Mouse (Mus musculus) limb, embryonic 14.5 days (tissue): ENCODE measurements around the gene Kpna3. TPM values are rescaled to one million over a fixed set of nuclear protein-coding genes. Genes with fewer than 3 reads are reported as not detected.
"Not testable (repeated sequence)": the region's sequence is repeated elsewhere in the genome, so short reads cannot be mapped to it uniquely, and the experiment has no call there.

Experiments
- ATAC-seq: fragments of 200-750 bp; cut with Nextera tagmentation; 2 replicates; pipeline ENCODE4 v1.8.0; 2017; ENCODE audit warnings: low read depth, moderate number of reproducible peaks, moderate TSS enrichment; ENCODE audit not compliant: low FRiP score
- DNase-seq: peaks from one replicate; pipeline ENCODE4 v3.0.0-alpha.2; 2015; ENCODE audit warnings: low spot score
- H3K27ac ChIP-seq: fragments of 300-500 bp; sonication (generic); replicated peaks from 2 replicates; pipeline ENCODE4 v1.5.1; 2014; ENCODE audit warnings: low read depth, mild to moderate bottlenecking, low read length, moderate library complexity, mixed read lengths
- H3K27me3 ChIP-seq: fragments of 300-500 bp; sonication (generic); 2 replicates; pipeline ENCODE4 v1.6.1; 2014; ENCODE audit warnings: low read length, mixed read lengths; ENCODE audit not compliant: control insufficient read depth, insufficient read depth
- H3K36me3 ChIP-seq: fragments of 300-500 bp; sonication (generic); 2 replicates; pipeline ENCODE4 v1.6.1; 2014; ENCODE audit warnings: mild to moderate bottlenecking, low read length, moderate library complexity, mixed read lengths; ENCODE audit not compliant: control insufficient read depth, insufficient read depth
- H3K4me1 ChIP-seq: fragments of 300-500 bp; sonication (generic); 2 replicates; pipeline ENCODE4 v1.6.1; 2014; ENCODE audit warnings: antibody characterized with exemption, low read length, mixed read lengths; ENCODE audit not compliant: control insufficient read depth, insufficient read depth
- H3K4me2 ChIP-seq: fragments of 300-500 bp; sonication (generic); replicated peaks from 2 replicates; pipeline ENCODE4 v1.6.1; 2014; ENCODE audit warnings: low read depth, mild to moderate bottlenecking, low read length, moderate library complexity; ENCODE audit not compliant: severe bottlenecking
- H3K4me3 ChIP-seq: fragments of 300-500 bp; sonication (generic); replicated peaks from 2 replicates; pipeline ENCODE4 v1.5.1; 2014; ENCODE audit warnings: low read length
- H3K9ac ChIP-seq: fragments of 300-500 bp; sonication (generic); 2 replicates; pipeline ENCODE4 v1.6.1; 2014; ENCODE audit warnings: mild to moderate bottlenecking, low read depth, low read length, moderate library complexity; ENCODE audit not compliant: severe bottlenecking
- H3K9me3 ChIP-seq: fragments of 300-500 bp; sonication (generic); 2 replicates; pipeline ENCODE4 v1.6.1; 2016; ENCODE audit warnings: low read length; ENCODE audit not compliant: control insufficient read depth
- POLR2A ChIP-seq: fragments of 200-500 bp; IDR thresholded peaks from 2 replicates; pipeline ENCODE4 v1.8.0; 2012; ENCODE audit warnings: inconsistent platforms, mild to moderate bottlenecking, moderate library complexity, borderline replicate concordance; ENCODE audit not compliant: insufficient read depth, insufficient read length; ENCODE audit errors: extremely low read depth
- WGBS: fragments of 180-500 bp; shearing (Covaris S2); extraction: QIAGEN DNeasy Blood & Tissue Kit; methylation state at CpG from one replicate; pipeline ENCODE4 v1.1.7; 2014; 5-methylcytosine and 5-hydroxymethylcytosine counted together
- polyA plus RNA-seq, 2 experiments: library from polyadenylated mRNA; depleted of rRNA in 1 of 2; stranded (reverse) in 1 of 2; unstranded in 1 of 2; fragments of >200 nt; fragmentation: Nextera tagmentation in 1 of 2; extraction: Ambion mirVana in 1 of 2; gene quantifications; 2 replicates each; pipeline versions ENCODE4 v1.2.1 to v1.2.3; 2012 to 2014

Gene Kpna3
- polyA plus RNA-seq, 2 experiments = 30.8 to 53.0 TPM

DNA sequence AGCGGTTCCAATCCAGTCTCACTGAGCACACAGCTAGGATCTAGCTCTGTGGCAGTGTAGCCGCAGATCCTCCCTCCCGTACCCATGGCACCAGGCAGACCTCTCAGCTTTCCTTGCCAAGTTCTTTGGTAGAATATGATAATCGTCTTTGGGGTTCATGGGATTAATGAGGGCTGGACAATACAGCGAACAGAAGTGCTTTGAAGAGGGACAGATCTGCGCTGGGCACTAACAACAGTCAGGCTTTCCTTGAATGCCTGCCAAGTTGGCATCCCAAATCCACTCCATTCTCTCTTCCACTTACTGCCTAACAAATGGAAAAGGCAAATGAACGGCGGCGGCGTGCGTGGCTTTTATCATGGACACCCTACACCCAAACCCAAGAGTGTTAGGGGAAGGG lies 109.1 kb downstream of the Kpna3 start:
- ATAC-seq (no peak), DNase-seq (no peak)
- WGBS = 78% methylated on average over 11 of the region's 11 CpGs
- Histone ChIP-seq H3K9me3 (no peaks in the 10 kb centered on the region), H3K4me2 (no peak overlapping the region), H3K4me1 (peaks cover 4% of the 10 kb centered on the region; the same call in 1 of the 2 replicates), H3K27ac (no peak overlapping the region), H3K4me3 (no peak overlapping the region), H3K9ac (no peak overlapping the region; the same call in 1 of the 2 replicates), H3K27me3 (no peaks in the 10 kb centered on the region), H3K36me3 (no peaks in the 10 kb centered on the region)
- no peak for TF ChIP-seq POLR2A

DNA sequence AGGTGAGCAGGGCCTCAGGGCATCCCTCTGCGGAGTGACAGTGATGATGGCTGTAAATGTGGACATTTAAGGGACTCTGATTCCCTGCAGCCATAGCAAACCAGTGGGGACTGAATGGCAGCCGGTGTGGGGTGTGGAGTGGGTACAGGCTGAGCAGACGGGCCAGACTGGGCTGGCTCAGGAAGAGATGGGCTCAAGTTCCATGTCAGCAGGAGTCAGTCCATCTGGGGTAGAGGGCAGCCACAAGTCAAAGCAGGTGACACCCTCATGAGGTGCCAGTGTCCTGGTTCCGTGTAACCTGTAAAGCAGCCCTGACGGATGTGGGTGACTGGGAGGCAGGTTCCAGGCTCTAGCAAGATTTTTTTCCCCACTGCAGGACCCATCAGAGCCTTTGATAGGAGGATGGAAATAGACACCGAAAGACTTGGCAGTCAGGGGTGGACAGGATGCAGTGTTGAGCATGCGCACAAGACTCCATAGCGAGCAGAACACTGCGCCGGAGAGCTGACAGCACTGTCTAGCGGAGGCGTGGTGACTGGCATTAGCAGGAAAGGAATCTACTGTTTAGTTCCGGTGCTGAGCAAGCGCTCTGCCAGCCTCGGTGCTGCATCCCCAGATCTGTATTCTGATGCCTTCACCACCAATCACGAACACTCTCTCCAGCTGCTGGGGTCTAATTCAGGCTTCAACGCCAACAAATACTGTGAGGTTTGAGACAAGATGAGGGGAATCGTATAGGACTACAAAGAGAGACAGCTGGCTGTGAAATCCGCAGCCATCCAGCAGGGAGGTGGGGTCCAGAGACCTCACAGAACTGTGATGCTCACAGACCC lies 111.8 kb downstream of the Kpna3 start:
- Histone ChIP-seq H3K4me1 (peaks cover 4% of the 10 kb centered on the region; the same call in 1 of the 2 replicates), H3K27ac (no peak overlapping the region), H3K4me3 (peak overlapping the region; percentile 17), H3K27me3 (no peaks in the 10 kb centered on the region), H3K4me2 (peak overlapping the region; percentile 42), H3K9ac (0 out of 2 replicates have a peak overlapping the region, but pooled peaks have one; percentile 7), H3K9me3 (no peaks in the 10 kb centered on the region), H3K36me3 (no peaks in the 10 kb centered on the region)
- WGBS = 30% methylated on average over 19 of the region's 19 CpGs
- DNase-seq (peak; percentile 71), ATAC-seq (peak; percentile 62; the same call in 1 of the 2 replicates)
- no peak for TF ChIP-seq POLR2A

DNA sequence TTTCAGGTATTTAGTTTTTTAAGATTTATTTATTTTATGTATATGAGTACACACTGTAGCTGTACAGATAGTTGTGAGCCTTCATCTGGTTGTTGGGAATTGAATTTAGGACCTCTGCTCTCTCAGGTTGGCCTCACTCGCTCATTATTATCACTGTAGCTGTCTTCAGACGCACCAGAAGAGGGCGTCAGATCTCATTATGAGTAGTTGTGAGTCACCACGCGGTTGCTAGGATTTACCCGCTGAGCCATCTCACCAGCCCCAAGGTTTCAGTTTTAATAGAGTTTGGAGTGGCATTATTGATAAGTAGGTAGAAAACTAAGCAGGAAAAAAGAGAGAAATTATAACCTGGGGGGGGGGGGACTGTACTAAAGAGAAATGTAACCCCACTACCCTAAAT lies 112.7 kb downstream of the Kpna3 start:
- H3K4me1 ChIP-seq, H3K27ac ChIP-seq, DNase-seq, H3K9me3 ChIP-seq, ATAC-seq, H3K27me3 ChIP-seq, H3K4me3 ChIP-seq, H3K4me2 ChIP-seq, H3K9ac ChIP-seq, H3K36me3 ChIP-seq: not testable (repeated sequence)
- 21% methylated on average over 6 of the region's 6 CpGs for WGBS

DNA sequence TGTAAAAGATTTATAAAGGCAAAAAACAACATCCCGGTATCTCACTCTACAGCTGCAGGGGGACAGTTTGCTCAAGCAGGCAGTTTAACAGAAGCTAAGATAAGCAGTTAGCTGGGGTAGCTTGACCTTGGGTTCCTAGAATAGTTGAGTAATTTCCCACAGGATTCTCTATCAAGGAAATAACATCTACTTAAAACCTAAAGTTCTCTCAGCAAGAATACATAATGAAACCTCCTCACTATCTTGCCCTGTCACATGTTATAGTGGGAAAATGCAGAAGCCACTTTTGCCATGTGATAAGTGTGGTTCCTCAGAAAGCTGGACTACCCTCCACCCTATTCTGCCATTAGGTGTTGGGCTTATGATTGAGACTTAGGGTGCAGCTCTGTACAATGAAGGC lies 116.9 kb downstream of the Kpna3 start:
- Histone ChIP-seq H3K9ac (no peak overlapping the region), H3K4me2 (no peak overlapping the region), H3K4me3 (no peak overlapping the region), H3K27ac (no peak overlapping the region), H3K4me1 (no peaks in the 10 kb centered on the region), H3K36me3 (no peaks in the 10 kb centered on the region), H3K9me3 (no peaks in the 10 kb centered on the region), H3K27me3 (no peaks in the 10 kb centered on the region)
- ATAC-seq (no peak), DNase-seq (no peak)
- 76% methylated on average over 1 of the region's 1 CpGs for WGBS
- no peak for TF ChIP-seq POLR2A

DNA sequence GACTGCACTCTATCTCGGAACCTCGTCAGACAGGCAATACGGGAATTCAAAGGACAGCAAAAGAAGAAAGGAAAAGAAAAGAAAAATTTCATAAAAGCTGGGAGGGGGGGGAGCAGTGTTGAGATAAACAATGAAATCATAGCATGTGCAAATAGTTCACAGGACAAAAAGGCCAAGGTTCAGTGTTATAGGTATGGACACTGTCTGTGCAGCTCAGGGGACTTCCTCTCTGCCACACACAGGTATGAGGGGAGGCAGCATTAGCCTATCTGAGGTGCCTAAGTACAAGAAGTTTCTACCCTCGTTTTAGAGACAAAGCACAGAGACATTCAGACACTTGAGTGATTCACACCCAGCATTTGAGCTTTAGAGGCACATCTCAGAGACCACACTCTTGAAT lies 118.5 kb downstream of the Kpna3 start:
- Histone ChIP-seq H3K27me3 (no peaks in the 10 kb centered on the region), H3K4me3 (no peak overlapping the region), H3K27ac (no peak overlapping the region), H3K4me1 (no peaks in the 10 kb centered on the region), H3K36me3 (no peaks in the 10 kb centered on the region), H3K9ac (no peak overlapping the region), H3K4me2 (no peak overlapping the region), H3K9me3 (no peaks in the 10 kb centered on the region)
- TF ChIP-seq POLR2A = no peak
- DNase-seq (no peak), ATAC-seq (no peak)
- 63% methylated on average over 4 of the region's 4 CpGs for WGBS
